Mouse (Mus musculus) splenic B cell, adult 2 months (primary cell): ENCODE measurements at regions not wholly inside any gene's neighbourhood (a gene's known extent, or its start where the extent isn't known, plus 50 kb on each side); places are given as distances from the start of the nearest gene placed in this dataset.

Source experiments
- DNase-seq: peaks from one replicate; pipeline ENCODE4 v3.0.0-alpha.2; 2011; ENCODE audit warnings: low read depth, low spot score
- H3K27me3 ChIP-seq: 2 replicates; pipeline ENCODE4 v1.6.1; 2012; ENCODE audit warnings: mild to moderate bottlenecking, low read length, moderate library complexity, mixed read lengths; ENCODE audit not compliant: control insufficient read depth, poor library complexity, insufficient read depth, severe bottlenecking
- H3K36me3 ChIP-seq: 2 replicates; pipeline ENCODE4 v1.6.1; 2012; ENCODE audit warnings: mild to moderate bottlenecking, low read length, moderate library complexity, mixed read lengths; ENCODE audit not compliant: control insufficient read depth, poor library complexity, insufficient read depth, severe bottlenecking

DNA sequence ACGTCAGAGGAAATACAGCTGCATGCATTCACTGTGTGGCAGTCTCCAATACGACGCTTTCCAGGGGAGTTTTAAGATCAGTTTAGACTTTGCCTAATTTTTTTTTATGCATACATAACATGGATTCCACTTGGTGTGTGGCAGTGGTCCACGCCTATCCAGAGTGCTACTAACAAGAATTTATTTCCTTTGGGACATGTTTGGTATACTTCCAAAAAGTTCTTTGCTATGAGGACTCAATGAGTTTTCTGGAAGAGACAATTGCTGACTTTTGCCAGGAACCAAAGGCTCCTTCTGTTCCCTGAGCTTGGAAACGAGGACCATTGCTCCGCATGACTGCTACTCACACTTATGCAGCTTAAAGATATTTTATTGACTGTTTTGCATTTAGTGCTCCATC is 59.2 kb downstream of the Marcks start:
- DNase-seq = no peak
- Histone ChIP-seq H3K36me3 (no peaks in the 10 kb centered on the region), H3K27me3 (no peaks in the 10 kb centered on the region)

DNA sequence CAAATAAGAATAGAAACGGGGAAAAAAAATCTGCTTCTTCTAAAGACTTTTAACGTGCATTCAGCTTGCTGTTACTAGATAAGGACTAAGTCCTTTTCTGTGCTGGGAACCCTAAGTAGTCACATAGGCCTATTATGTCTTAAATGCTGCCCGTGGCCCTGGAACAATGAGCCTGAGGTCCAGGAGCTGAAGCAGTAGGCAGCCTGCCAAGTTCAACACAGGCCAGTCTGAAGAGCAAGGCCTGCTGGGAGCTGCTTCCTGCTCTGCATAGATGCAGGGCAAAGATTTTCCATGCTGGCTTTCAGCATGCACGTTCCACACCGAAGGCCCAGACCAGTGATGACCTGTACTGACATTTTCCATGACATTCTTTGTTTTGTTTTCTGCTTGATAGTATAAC is 60.3 kb downstream of the Marcks start:
- no peaks in the 10 kb centered on the region for H3K27me3 ChIP-seq
- H3K36me3 ChIP-seq = no peaks in the 10 kb centered on the region
- no peak for DNase-seq

DNA sequence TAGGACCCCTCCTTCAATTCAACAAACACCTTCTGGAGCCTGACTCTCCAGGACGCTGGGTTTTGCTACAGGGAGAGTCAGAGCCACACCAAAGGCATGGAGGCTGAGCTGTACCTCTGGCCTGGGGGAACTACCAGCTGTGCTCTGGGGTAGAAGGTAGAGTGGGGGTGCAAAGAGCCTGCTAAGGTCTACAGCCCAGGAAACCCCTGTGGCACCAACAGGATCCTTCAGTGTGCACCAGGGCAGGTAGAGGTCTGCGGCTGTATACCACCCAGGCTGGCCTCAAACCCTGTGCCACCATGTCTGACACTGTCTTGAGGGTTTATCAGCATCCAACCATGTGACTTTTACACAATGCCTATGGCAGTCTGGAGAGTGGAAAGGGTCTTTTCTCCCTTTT is 61.0 kb downstream of the Marcks start:
- Histone ChIP-seq H3K27me3 (no peaks in the 10 kb centered on the region), H3K36me3 (no peaks in the 10 kb centered on the region)
- DNase-seq = no peak

DNA sequence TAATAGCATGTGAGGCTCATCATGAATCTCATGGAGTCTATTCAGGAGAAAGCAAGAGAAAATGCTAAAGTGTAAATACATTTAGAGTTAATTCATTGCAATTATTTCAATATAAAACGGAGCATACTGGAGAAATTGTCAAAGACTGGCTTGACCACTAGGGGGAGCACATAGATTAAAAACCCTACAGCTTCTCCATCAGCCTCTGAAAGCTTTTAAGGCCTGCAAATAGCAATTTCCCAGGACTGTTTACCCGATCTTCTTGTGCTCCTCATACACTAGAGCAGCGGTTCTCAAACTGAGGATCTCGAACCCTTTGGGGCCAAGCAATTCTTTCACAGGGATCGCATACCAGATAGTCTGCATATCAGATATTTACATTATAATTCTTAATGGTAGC is 65.9 kb downstream of the Marcks start:
- H3K36me3 ChIP-seq = no peaks in the 10 kb centered on the region
- no peaks in the 10 kb centered on the region for H3K27me3 ChIP-seq
- peak; percentile 74 for DNase-seq

DNA sequence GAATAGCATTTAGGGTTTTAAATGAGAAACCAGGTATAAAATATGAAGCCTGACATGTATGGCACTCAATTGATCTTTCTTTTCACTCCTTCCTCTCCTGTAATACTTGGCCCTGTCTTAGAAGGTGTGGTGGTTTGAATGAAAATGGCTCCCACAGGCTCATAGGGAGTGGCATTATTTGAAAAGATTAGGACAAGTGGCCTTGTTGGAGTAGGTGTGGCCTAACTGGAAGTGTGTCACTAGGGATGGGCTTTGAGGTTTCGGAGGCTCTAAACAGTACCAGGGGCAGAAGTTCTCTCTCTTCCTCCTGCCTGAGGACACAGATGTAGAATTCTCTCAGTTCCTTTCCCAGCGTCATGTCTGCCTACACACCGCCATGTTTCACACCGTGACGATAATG is 66.7 kb downstream of the Marcks start:
- no peak for DNase-seq

DNA sequence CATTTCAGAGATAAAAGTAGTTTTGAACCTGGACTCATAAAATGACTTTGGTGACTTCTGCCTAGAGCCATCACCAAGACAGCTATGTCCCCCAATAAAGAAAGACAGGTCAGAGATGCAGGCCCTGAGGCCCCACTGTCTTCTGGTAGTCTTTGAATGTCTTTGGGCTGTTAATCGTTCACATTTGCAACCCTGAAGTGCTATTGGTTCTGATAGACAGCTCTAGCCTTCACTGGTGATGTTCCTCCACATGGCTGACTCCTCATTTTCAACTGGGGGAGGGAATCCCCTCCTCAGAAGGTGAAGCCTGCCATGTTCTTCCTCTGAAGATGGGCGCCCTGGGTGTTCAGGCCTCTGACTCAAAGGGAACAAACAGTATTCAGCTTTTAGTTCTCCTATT is 67.3 kb downstream of the Marcks start:
- Histone ChIP-seq H3K36me3 (no peaks in the 10 kb centered on the region), H3K27me3 (no peaks in the 10 kb centered on the region)
- DNase-seq = no peak

More for the DNA sequence above, 66.7 kb downstream of the Marcks start:
- Histone ChIP-seq H3K27me3 (no peaks in the 10 kb centered on the region), H3K36me3 (no peaks in the 10 kb centered on the region)
